Mouse (Mus musculus) megakaryocyte, embryonic 14.5 days (primary cell): ENCODE measurements around the gene Tmem213.

Experiments used
- FLI1 ChIP-seq: IDR thresholded peaks from 2 replicates; pipeline ENCODE4 v1.6.1; 2012; ENCODE audit warnings: low read length, inconsistent platforms, mixed read lengths
- GATA1 ChIP-seq: IDR thresholded peaks from 3 replicates; pipeline ENCODE4 v1.6.1; 2012; ENCODE audit warnings: mixed read lengths, low read length, inconsistent platforms, borderline replicate concordance

DNA sequence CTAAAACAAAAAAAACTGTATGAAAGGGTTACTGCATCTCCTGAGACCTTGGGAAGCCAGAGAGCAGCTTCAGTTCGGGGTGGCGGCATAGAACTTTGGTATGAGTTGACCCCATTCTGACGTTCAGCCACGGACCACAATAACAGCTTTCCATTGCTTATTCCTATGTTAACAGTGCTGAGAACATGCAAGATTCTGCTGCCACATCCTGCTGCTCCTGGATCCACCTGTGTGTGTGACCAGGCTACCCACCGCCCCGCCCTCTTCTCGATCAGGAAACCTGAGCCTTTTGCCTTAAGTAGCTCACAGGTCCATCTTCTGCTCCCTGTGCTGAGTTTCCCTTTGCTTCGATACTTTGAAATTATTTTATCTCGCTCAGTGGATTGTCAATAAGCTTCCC is 3.1 kb upstream of the Tmem213 start:
- TF ChIP-seq GATA1: no peak
- TF ChIP-seq FLI1: no peak
